Mouse (Mus musculus): ENCODE results near the gene Ptges3.

DNA sequence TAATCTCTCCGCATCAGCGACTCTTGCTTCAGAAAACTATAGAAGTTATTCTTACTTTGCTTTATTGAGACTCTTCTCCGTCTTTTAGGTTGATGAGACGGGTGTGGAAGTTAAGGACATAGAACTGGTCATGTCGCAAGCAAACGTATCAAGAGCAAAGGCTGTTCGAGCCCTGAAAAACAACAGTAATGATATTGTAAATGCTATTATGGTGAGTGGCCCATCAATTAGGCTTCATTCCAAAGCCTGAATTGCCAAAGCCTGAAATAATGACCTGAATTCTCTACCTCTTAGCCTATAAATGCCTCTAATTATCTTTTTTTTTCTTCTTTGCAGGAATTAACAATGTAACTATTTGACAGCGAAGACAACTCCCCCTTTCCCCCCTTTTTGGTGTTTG lies 10.6 kb upstream of the Ptges3 start:
- TF ChIP-seq CTCF (IDR thresholded peaks at IDR 0.05; ENCODE audit: low read depth, low read length): no peak
- no peak for TF ChIP-seq POLR2AphosphoS5 (IDR thresholded peaks at IDR 0.05; ENCODE audit: insufficient replicate concordance, low read depth, low read length)
- TF ChIP-seq TAL1 (conservative IDR thresholded peaks at IDR 0.05; ENCODE audit: low read depth, low read length): no peak

Data from G1E (cell line).